Mouse (Mus musculus) adrenal gland, postnatal 36 days (tissue): ENCODE measurements around the gene Cept1. TPM values are rescaled to one million over a fixed set of nuclear protein-coding genes. Genes with fewer than 3 reads are reported as not detected.
"Not testable (repeated sequence)": the region's sequence is repeated elsewhere in the genome, so short reads cannot be mapped to it uniquely, and the experiment has no call there.

ENCODE experiments used
- DNase-seq, 2 experiments: peaks; one replicate each; pipeline ENCODE4 v3.0.0; 2021; ENCODE audit warnings: mixed read lengths in 1 of 2
- long read RNA-seq, 2 experiments: library from polyadenylated mRNA; stranded (forward); transcript quantifications; one replicate each; pipeline ENCODE4 v2.0.0; 2021; ENCODE audit warnings: borderline sequencing depth in 2 of 2
- total RNA-seq, 2 experiments: library from RNA; stranded (reverse); gene quantifications; 2 replicates each; pipeline ENCODE4 v1.2.3; 2021

Cept1 gene
- total RNA-seq = 10 to 100 TPM; 37.2 to 37.7 TPM
- long read RNA-seq, experiment 1, transcript Cept1-202 (9 exons, 2,814 nt) = major isoform, 16 of 30 reads
- long read RNA-seq, experiment 1, partial matches to known transcripts = 6 of 30 reads
- long read RNA-seq, experiment 1, other reads (novel, unspliced or antisense) = 4 of 30 reads
- long read RNA-seq, experiment 2, transcript Cept1-202 (9 exons, 2,814 nt) = major isoform, 8 of 10 reads
- long read RNA-seq, experiment 2, partial matches to known transcripts = 1 of 10 reads
- long read RNA-seq, experiment 2, other reads (novel, unspliced or antisense) = 1 of 10 reads

GRCm38 (mm10) chr3:106547171-106547923 is at the start of gene Cept1, which contains the start of gene Dram2:
Gene Cept1 (minus strand): TSS chr3:106547802.
Gene Dram2 (plus strand): TSS chr3:106547798.
- DNase-seq = peak; percentile 91 to 94

DNA sequence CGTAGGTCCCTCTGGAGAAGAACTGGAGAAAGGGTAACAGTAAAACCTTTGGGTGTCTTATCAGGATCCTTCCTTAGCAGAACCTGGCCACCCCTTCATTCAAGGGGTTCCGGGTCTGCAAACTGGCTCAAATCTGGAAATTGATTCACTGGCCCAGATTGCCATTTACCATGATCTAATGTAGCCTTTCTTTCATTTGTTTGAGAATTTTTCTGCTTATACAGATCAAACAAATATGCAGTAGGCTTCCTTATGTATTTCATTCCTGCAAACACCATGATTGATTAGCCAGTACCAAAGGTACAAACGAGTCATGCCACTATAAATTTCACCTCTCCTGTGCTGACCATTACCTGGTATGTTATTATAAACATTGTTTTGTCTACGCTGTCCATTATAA is 46.0 kb upstream of the Cept1 start:
- DNase-seq = not testable (repeated sequence)

- no peak for DNase-seq
Observed at GRCm38 (mm10) chr3:106579296-106579695, 31.7 kb upstream of the Cept1 start.

- DNase-seq = no peak
Observed at GRCm38 (mm10) chr3:106573191-106573590, 25.6 kb upstream of the Cept1 start.

- DNase-seq = no peak
Observed at GRCm38 (mm10) chr3:106565876-106566275, 18.3 kb upstream of the Cept1 start.

DNA sequence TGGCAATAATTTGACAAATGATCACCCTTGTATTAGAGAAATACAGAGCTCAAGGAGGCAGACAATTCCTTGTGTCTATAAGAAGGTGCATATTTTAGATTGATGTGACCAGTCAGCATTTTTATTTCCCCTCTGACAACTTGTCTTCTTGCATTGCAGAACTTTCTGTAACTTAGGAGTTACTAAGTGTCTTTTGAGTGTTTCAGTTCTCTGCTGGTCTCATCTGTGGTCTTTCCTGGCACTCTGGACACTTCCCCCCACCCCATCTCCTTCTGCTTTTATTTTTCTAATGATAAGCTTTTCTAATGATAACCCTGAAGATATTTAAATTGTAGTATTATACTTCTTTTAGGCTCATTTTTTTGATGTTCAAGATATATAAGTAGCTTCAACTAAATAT is 10.7 kb upstream of the Cept1 start:
- DNase-seq = no peak

DNA sequence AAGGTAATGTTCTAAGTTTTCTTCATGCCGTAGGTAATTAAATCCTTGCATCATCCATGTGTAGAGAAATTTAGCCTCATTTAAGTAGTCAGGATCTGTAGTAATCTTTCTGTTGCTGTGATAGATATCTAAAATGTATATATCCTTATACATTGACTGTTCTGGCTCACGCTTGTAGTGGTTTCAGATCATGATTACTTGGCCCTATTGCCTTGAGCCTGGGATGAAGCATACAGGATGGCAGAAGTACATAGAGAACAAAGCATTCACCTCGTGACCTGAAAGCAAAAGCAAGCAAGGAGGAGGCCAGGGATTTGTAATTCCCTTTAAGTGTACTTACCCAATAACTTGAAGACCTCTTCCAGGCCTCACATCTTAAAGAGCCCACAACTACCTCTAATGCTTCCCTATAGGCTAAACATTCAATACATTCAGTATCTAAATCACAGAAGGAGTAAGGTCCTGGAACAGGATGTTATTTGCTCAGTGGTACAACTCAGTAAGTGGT is 8.2 kb upstream of the Cept1 start:
- no peak for DNase-seq

- no peak for DNase-seq
Observed at GRCm38 (mm10) chr3:106553411-106553810, 5.8 kb upstream of the Cept1 start.

DNA sequence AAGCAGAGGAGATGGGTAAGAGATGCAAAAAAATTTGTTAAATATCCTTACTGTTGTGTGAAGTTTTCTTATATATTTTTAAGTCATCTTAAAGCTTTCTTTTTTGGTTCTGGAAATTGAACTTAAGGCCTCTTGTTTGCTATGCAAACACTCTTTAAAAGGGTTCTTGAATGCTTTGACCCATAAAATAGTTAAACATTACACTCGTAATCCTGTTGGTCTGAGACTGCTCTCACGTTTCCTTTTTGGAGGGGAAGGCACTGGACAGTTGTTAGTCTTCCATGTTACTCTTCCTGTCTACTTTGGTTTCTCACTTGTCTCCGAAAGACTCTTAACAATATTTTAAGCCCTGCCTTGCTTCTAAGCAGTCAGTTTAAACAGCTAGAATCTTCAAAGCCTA is 1.4 kb upstream of the Cept1 start:
- no peak for DNase-seq

GRCm38 (mm10) chr3:106547924-106548539 is 430 bp upstream of the Cept1 start:
- peak in 1 of 2 experiments; percentile 34 for DNase-seq

DNA sequence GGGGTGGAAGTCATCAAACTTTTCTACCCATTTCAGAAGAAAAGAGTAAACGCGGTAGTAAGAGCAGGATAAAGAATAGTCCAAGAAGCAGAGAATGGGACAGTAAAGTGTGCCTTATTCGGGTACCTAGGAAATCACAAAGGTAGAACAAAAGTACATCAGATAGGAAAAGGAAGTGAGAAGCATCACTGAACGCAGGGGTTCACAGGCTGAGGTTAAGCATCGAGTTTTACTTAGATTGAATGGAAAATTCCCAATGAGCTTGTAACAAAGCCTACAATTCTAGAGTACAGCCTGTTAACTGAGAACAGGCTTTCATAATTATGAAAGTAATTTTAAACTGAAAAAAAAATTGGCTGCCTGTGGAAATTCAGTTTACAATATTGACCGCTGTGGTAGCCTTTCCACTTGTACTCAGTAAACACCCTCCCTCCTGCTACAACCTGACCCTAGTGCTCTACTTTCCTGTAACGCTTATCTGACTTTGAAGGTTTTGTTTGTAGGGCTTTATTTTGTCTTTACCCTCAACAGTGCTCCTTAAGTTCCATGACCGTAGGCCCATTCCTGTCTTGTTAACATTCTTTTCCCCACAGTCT is 2.8 kb downstream of the Cept1 start:
- DNase-seq = no peak

GRCm38 (mm10) chr3:106533277-106533676 is 14.3 kb downstream of the Cept1 start:
- no peak for DNase-seq

- DNase-seq = no peak
Observed at GRCm38 (mm10) chr3:106528032-106528431, 19.6 kb downstream of the Cept1 start.

DNA sequence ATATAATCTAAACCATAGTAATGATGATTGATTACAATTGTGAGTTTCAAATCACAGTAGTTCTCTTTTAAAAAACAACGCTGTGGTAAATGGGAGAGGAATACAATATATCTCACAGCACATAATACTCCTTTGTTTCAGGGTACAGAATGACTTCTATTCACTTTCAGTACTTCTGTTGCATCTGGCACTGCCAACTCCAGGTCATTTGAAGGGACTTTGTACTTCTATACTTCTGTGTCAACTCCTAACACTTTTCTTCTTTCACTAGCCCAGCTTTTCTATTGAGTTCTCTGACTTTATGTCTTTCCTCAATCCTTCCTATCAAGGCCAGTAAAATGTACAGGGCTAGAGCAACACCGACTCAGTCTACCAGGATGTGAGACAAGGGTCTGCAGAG is 21.2 kb downstream of the Cept1 start:
- DNase-seq = no peak

DNA sequence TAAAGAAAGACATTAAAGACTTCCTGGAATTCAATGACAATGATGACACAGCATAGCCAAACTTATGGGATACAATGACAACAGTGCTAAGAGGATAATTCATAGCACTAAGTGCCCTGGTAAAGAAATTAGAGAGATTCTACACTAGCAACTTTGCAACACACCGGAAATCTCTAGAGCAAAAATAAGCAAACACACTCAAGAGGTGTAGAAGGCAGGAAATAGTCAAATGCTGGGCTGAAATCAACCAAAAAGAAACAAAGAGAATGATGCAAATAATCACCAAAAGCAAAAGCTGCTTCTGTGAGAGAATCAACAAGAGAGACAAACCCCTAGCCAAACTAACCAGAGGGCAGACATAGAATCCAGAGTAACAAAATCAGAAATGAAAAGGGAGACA is 24.9 kb downstream of the Cept1 start:
- DNase-seq = no peak

GRCm38 (mm10) chr3:106515016-106515415 is 32.6 kb downstream of the Cept1 start:
- DNase-seq = no peak

DNA sequence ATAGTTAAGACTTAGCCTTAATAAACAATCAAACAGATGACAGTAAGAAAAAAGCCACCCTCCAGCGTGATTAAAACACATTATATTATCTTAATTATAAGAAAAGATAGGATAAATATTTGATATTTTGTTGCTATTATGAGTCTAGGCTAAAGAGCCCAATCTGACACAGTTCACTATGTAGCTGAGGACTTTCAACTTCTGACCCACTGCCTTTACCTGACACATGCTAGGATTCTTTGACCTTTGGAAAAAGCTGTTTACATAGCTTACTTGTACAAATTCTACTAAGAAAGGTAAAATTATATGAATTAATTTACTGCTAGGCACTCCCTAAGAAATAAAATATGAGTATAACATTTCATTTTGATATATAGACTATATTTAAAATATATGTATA is 36.9 kb downstream of the Cept1 start:
- no peak for DNase-seq

DNA sequence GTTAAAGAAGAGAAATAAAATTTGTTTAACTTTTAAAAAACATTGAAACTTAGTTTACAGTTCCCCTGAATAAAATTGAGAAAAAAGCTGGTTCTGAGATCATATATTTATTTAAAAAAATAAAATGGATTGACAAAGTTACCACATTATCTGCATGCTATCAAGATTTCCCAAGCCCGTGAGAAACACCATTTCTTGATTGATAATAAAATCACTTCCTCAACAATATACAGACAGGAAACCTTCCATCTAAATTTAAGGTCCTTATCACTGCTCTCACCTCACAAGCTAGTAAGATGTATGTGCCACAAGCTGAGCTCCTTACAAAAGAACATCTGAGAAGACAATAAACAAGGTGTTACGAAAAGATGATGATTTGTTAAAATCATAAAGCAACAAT is 44.7 kb downstream of the Cept1 start:
- DNase-seq = no peak

- no peak for DNase-seq
Observed at GRCm38 (mm10) chr3:106500510-106500909, 47.1 kb downstream of the Cept1 start.

- no peak for DNase-seq
Observed at GRCm38 (mm10) chr3:106496996-106497395, 50.6 kb downstream of the Cept1 start.

GRCm38 (mm10) chr3:106496045-106496721 is 51.4 kb downstream of the Cept1 start:
- no peak for DNase-seq
